Mouse (Mus musculus) lung, embryonic 15.5 days (tissue): ENCODE measurements around the gene Ptges. TPM values are rescaled to one million over a fixed set of nuclear protein-coding genes. Genes with fewer than 3 reads are reported as not detected.
A peak's percentile ranks its signal among the peaks of the same experiment; 100 is the strongest.
"Not testable (repeated sequence)": the region's sequence is repeated elsewhere in the genome, so short reads cannot be mapped to it uniquely, and the experiment has no call there.

Experiments used
- ATAC-seq: fragments of 200-750 bp; cut with Nextera tagmentation; 2 replicates; pipeline ENCODE4 v1.8.0; 2017; ENCODE audit warnings: moderate number of reproducible peaks, borderline replicate concordance; ENCODE audit not compliant: low FRiP score, low TSS enrichment; ENCODE audit errors: extremely low read depth
- H3K27ac ChIP-seq: fragments of 300-500 bp; sonication (generic); 2 replicates; pipeline ENCODE4 v1.5.1; 2015; ENCODE audit warnings: moderate library complexity, mild to moderate bottlenecking, inconsistent platforms
- H3K27me3 ChIP-seq: fragments of 300-500 bp; sonication (generic); 2 replicates; pipeline ENCODE4 v1.6.1; 2015; ENCODE audit warnings: inconsistent platforms
- H3K36me3 ChIP-seq: fragments of 300-500 bp; sonication (generic); 2 replicates; pipeline ENCODE4 v1.6.1; 2015; ENCODE audit warnings: inconsistent platforms
- H3K4me1 ChIP-seq: fragments of 300-500 bp; sonication (generic); 2 replicates; pipeline ENCODE4 v1.6.1; 2015; ENCODE audit warnings: inconsistent platforms
- H3K4me2 ChIP-seq: fragments of 300-500 bp; sonication (generic); 2 replicates; pipeline ENCODE4 v1.6.1; 2015; ENCODE audit warnings: inconsistent platforms, mild to moderate bottlenecking, moderate library complexity
- H3K4me3 ChIP-seq: fragments of 300-500 bp; sonication (generic); 2 replicates; pipeline ENCODE4 v1.5.1; 2015; ENCODE audit warnings: mild to moderate bottlenecking, inconsistent platforms
- H3K9ac ChIP-seq: fragments of 300-500 bp; sonication (generic); 2 replicates; pipeline ENCODE4 v1.6.1; 2015; ENCODE audit warnings: inconsistent platforms
- H3K9me3 ChIP-seq: fragments of 300-500 bp; sonication (generic); 2 replicates; pipeline ENCODE4 v1.6.1; 2016; ENCODE audit warnings: inconsistent platforms
- WGBS: fragments of 180-500 bp; shearing (Covaris S2); methylation state at CpG from one replicate; pipeline ENCODE4 v1.1.7; 2015; 5-methylcytosine and 5-hydroxymethylcytosine counted together
- polyA plus RNA-seq: library from polyadenylated mRNA; unstranded; fragments of >200 nt; fragmentation: Nextera tagmentation; extraction: Ambion mirVana; gene quantifications from 2 replicates; pipeline ENCODE4 v1.2.1, GENCODE M21; 2015

Gene Ptges
- polyA plus RNA-seq, 1 experiment from 2014 or later: 19.3 TPM

DNA sequence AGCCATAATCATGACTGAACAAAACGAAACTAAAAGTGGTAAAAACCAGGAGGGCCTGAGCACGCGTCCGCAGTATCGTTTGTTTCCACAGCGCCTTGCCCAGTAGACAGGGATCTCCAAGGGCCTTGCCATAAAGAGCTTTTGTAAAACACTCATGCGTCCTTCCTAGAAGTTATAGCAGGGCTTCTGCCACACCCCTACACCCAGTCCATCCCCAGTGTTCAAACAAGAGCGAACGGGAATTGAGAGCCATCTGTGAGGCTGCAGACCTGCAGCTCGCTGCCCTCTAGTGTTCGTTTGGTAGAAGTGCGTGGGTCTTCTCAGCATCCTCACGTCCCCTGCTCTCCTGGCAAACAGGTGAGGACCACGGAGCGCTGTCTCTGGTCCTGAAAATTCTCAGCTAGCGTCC is 12.9 kb upstream of the Ptges start:
- peak overlapping the region; percentile 41 for H3K4me3 ChIP-seq
- H3K27me3 ChIP-seq: no peaks in the 10 kb centered on the region
- H3K4me1 ChIP-seq: no peaks in the 10 kb centered on the region
- ATAC-seq: peak; percentile 67; the same call in 1 of the 2 replicates
- H3K9me3 ChIP-seq: no peaks in the 10 kb centered on the region
- H3K9ac ChIP-seq: 0 out of 2 replicates have a peak overlapping the region, but pooled peaks have one; percentile 39
- no peaks in the 10 kb centered on the region for H3K36me3 ChIP-seq
- H3K4me2 ChIP-seq: peak overlapping the region; percentile 55
- WGBS: 16% methylated on average over 16 of the region's 16 CpGs
- no peak overlapping the region for H3K27ac ChIP-seq

DNA sequence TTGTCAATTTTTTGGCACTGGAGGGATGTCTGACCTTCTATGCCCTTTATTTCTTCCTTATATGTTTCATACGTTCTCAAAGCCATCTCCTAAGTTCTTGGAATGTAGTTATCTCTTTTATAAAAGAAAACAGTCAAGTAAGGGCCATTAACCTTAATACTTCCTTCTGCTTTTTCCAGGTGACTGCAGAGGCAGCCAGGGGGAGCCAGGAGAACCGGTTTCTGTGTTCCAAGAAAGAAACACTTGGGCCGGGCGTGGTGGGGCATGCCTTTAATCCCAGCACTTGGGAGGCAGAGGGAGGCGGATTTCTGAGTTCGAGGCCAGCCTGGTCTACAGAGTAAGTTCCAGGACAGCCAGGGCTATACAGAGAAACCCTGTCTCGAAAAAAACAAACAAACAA is 12.5 kb upstream of the Ptges start:
- Histone ChIP-seq H3K4me3 (peak overlapping the region; percentile 41; the same call in 1 of the 2 replicates), H3K4me2 (peak overlapping the region; percentile 55)
- ATAC-seq, H3K9ac ChIP-seq, H3K4me1 ChIP-seq, H3K9me3 ChIP-seq, H3K27ac ChIP-seq, H3K27me3 ChIP-seq, H3K36me3 ChIP-seq: not testable (repeated sequence)
- WGBS: 38% methylated on average over 7 of the region's 7 CpGs

DNA sequence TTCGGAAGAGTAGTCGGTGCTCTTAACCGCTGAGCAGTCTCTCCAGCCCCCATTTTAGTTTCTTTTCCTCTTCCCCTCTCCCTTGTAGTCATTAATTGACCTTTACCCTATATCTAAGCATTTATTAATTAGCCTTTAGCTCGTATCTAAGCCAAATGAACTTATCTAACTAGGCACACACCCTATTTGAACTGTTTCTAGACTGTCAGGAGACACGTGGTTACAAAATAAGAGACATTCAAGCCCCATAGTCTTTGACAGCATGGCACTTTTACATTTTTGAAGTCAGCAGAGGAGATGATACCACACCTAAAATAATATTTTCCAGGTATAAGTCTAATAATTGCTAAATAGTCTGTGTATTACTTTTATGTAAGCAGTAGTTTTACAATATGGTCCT is 11.9 kb upstream of the Ptges start:
- Histone ChIP-seq H3K4me2 (no peak overlapping the region), H3K4me3 (no peak overlapping the region), H3K36me3 (no peaks in the 10 kb centered on the region), H3K9ac (no peak overlapping the region), H3K27me3 (no peaks in the 10 kb centered on the region), H3K4me1 (no peaks in the 10 kb centered on the region), H3K27ac (no peak overlapping the region), H3K9me3 (no peaks in the 10 kb centered on the region)
- WGBS: 83% methylated on average over 5 of the region's 5 CpGs
- no peak for ATAC-seq

DNA sequence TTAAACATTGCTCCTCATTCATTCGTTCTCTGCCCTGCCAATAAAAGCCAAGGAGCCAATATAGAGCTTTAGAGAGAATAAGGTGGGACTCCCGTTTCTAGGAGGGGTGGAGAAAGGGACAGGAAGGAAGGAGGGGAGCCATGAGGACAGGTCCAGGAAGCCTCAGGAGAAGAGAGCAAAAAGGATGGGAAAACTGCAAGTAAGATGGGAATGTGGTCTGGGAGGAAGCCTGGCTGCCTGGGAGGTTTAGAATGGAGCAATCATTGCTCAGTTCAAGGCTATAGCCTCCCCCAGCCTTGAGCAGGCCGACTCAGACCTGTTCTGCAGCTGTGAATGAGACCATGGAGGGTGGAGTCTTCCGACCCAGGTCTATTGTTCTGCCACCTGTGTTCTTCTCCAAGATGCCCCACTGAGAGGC is 8.9 kb upstream of the Ptges start:
- no peak for ATAC-seq
- H3K9me3 ChIP-seq: no peaks in the 10 kb centered on the region
- no peaks in the 10 kb centered on the region for H3K27me3 ChIP-seq
- H3K27ac ChIP-seq: no peak overlapping the region
- H3K4me1 ChIP-seq: no peaks in the 10 kb centered on the region
- no peak overlapping the region for H3K9ac ChIP-seq
- WGBS: 36% methylated on average over 4 of the region's 4 CpGs
- H3K36me3 ChIP-seq: no peaks in the 10 kb centered on the region
- no peak overlapping the region for H3K4me3 ChIP-seq
- no peak overlapping the region for H3K4me2 ChIP-seq

DNA sequence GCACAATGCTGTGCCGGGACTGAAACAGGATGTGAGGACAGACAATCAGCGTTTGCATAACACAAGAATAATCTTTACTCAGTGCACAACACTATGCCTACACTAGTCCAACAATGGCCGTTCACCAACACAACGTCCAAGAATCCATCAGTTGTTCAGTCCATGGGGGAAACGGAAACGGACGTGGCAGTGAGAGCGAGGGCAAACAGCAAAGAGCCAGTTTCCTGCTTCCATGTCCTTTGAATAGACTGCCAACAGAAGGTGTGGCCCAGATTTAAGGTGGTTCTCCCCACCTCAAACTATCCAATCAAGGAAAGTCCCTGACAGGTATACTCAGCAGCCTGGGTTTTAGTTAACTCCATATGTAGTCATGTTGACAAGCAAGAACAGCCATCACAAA is 8.1 kb upstream of the Ptges start:
- Histone ChIP-seq H3K27ac (no peak overlapping the region), H3K27me3 (no peaks in the 10 kb centered on the region), H3K9ac (no peak overlapping the region), H3K36me3 (no peaks in the 10 kb centered on the region), H3K4me1 (no peaks in the 10 kb centered on the region), H3K4me2 (no peak overlapping the region), H3K4me3 (no peak overlapping the region), H3K9me3 (no peaks in the 10 kb centered on the region)
- WGBS: 50% methylated on average over 8 of the region's 8 CpGs
- no peak for ATAC-seq

DNA sequence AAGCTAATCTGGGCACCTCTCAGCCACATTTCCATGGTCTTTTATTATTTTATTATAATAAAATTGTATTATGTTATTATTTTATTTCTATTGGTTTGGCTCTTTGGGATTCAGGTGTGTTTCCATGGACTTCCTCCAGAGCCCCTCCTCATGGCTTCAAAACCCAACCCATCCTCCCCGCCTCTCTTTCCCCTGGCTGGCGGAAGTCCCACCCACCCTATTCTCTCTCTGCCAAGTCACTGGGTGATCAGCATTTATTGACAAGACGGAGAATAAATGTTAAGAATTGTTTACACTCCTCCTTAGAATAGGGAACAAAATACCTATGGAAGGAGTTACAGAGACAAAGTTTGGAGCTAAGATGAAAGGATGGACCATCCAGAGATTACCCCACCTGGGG is 7.1 kb upstream of the Ptges start:
- Histone ChIP-seq H3K27me3 (no peaks in the 10 kb centered on the region), H3K4me2 (no peak overlapping the region), H3K27ac (no peak overlapping the region), H3K4me3 (no peak overlapping the region), H3K9ac (no peak overlapping the region), H3K9me3 (no peaks in the 10 kb centered on the region), H3K4me1 (no peaks in the 10 kb centered on the region), H3K36me3 (no peaks in the 10 kb centered on the region)
- 77% methylated on average over 3 of the region's 3 CpGs for WGBS
- ATAC-seq: no peak

DNA sequence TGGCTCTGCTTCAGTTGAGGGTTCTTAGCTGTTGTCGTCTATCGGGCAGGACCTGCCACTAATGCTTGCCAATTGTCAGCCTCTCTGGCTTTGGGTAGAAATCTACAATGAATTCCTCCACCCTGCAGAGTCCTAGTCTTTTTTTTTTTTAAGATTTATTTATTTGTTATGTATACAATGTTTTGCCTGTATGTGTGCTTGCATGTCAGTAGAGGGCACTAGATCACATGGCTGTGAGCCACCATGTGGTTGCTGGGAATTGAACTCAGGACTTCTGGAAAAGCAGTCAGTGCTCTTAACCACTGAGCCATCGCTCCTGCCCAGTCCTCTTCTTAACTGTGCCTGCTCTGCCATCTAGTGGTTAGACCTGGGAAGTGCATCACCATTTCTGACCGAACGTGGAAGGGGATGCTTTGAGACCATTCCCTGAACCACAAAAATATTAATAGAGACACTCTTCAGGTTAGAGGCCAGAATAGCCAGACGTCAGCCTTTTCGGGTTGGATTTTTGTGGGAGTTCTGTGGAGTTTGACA is 4.3 kb upstream of the Ptges start:
- 15% methylated on average over 7 of the region's 7 CpGs for WGBS
- H3K9ac ChIP-seq: no peak overlapping the region
- no peaks in the 10 kb centered on the region for H3K36me3 ChIP-seq
- no peaks in the 10 kb centered on the region for H3K27me3 ChIP-seq
- no peak for ATAC-seq
- H3K9me3 ChIP-seq: no peaks in the 10 kb centered on the region
- H3K4me2 ChIP-seq: no peak overlapping the region
- H3K4me3 ChIP-seq: no peak overlapping the region
- H3K4me1 ChIP-seq: peaks cover 10% of the 10 kb centered on the region
- no peak overlapping the region for H3K27ac ChIP-seq

DNA sequence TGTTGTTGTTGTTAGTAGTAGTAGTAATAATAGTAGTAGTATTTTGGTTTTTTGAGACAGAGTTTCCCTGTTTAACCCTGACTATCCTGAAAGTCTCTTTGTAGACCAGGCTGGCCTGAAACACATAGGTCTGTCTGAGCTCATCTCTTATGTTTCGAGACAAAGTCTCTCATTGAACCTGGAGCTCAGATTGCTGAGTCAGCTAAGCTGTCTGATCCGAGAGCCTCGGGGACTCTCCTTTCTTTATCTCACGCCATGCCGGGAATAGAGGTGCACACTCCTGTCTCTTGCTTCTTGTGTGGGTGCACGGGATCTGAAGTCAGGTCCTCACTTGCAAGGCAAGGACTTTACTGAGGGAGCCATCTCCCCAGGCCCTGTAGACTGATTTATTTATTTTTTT is 3.4 kb upstream of the Ptges start:
- no peak overlapping the region for H3K4me2 ChIP-seq
- H3K9me3 ChIP-seq: no peaks in the 10 kb centered on the region
- 56% methylated on average over 6 of the region's 6 CpGs for WGBS
- H3K36me3 ChIP-seq: no peaks in the 10 kb centered on the region
- no peak overlapping the region for H3K4me3 ChIP-seq
- H3K27me3 ChIP-seq: no peaks in the 10 kb centered on the region
- no peak overlapping the region for H3K27ac ChIP-seq
- no peak overlapping the region for H3K9ac ChIP-seq
- ATAC-seq: no peak
- peaks cover 18% of the 10 kb centered on the region for H3K4me1 ChIP-seq

DNA sequence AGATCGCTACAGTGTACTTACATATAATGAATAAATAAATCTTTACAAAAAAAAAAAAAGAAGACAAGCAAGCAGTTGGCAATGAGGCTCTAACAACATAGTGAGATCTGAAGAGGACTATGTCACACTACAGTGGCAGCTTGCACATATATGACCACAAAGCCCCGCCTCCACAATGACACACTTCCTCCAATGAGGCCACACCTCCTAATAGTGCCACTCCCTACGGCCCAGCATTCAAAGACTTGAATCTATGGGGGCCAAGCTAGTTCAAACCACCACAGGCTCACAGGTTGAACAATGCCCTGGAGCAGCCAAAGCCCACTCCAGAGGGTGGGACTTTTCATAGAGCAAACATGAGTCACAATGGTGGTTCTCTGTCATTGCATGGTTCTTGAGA is 2.3 kb upstream of the Ptges start:
- 81% methylated on average over 3 of the region's 3 CpGs for WGBS
- no peak for ATAC-seq

DNA sequence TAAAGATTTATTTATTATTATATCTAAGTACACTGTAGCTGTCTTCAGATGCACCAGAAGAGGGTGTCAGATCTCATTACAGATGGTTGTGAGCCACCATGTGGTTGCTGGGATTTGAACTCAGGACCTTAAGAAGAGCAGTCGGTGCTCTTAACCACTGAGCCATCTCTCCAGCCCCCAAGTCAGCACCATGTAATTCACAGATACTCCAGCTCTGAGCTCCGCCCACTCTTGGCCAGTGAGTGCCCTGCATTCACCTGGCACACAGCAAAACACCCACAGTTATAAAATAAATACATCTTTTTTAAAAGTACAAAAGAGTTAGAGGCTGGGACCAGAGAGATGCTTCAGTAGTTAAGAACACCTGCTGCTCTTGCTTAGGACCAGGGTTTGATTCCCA is 1.2 kb upstream of the Ptges start:
- H3K4me1 ChIP-seq: peaks cover 39% of the 10 kb centered on the region
- H3K9me3 ChIP-seq, H3K9ac ChIP-seq, H3K27ac ChIP-seq, H3K36me3 ChIP-seq, H3K4me3 ChIP-seq, ATAC-seq, H3K4me2 ChIP-seq, H3K27me3 ChIP-seq: not testable (repeated sequence)
- WGBS: 74% methylated on average over 2 of the region's 2 CpGs

More for the DNA sequence above, 2.3 kb upstream of the Ptges start:
- Histone ChIP-seq H3K4me1 (peaks cover 29% of the 10 kb centered on the region), H3K27me3 (no peaks in the 10 kb centered on the region), H3K4me2 (no peak overlapping the region), H3K9me3 (no peaks in the 10 kb centered on the region), H3K27ac (no peak overlapping the region; the same call in 1 of the 2 replicates), H3K9ac (no peak overlapping the region), H3K4me3 (no peak overlapping the region), H3K36me3 (no peaks in the 10 kb centered on the region)

DNA sequence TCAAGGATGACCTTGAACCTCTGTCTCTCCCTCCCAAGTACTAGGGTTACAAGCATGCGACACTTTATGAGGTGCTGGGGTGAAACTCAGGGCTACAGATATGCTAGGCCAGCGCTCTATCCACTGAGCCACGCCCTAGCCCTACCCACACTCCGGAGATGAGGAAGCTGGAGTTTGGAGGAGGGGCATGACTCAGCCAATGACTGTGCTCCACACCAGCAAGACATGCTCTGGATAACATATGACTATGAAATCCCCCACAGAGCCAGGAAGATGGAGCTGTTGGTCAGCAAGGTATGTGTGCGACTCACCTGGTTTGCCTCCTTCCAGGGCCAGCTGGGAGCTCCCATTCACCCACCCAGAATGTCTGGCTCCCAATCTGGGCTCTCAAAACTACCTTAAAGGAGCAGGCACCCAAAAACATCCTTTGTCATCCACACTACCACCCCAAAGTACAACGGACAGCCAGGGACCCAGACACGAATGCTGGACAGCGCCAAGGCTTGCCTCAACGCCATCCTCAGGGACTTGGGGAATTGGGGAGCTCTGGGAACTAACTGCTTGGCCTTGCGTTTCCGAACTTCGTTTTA is 675 bp downstream of the Ptges start:
- H3K27ac ChIP-seq: peak overlapping the region; percentile 43; the same call in 1 of the 2 replicates
- H3K9me3 ChIP-seq: no peaks in the 10 kb centered on the region
- WGBS: 31% methylated on average over 12 of the region's 12 CpGs
- ATAC-seq: no peak; the same call in 1 of the 2 replicates
- peak overlapping the region; percentile 32 for H3K4me3 ChIP-seq
- no peak overlapping the region for H3K9ac ChIP-seq
- H3K27me3 ChIP-seq: no peaks in the 10 kb centered on the region
- H3K36me3 ChIP-seq: no peaks in the 10 kb centered on the region
- peak overlapping the region; percentile 68 for H3K4me2 ChIP-seq
- peaks cover 42% of the 10 kb centered on the region for H3K4me1 ChIP-seq

DNA sequence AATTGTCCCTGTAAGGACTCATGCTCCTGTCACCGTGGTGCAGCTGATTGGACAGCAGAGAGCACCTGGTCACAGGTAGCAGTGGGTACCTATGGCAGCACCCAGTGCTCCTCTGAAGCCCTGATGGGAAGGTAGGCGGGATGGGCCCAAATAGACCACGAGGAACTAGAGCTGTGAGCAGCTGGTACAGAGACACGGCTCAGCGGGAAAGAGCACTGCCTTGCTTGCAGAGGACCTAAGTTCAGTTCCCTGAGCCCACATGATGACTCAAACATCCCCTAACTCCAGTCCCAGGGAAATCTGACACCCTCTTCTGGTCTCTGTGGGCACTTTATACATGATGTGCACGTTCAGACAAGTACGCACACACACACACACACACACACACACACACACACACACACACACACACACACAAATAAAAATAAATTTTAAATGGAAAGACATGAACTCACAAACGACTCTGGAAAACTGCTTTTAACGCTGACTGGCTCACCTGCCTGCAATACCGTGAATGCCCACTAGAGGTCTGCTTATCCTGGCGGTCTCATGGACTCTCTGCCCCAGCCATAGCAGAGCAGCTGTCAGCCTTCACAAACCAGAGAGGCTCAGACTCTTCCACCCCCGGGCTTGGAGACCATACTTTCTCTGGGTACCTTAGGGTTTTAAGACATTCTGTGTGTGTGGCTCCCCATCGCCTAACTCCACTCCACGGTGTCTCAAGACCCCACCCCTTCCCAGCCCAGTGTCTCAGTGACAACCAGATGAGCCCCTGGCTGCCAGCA is 1.6 kb downstream of the Ptges start:
- 19% methylated on average over 14 of the region's 14 CpGs for WGBS
- no peaks in the 10 kb centered on the region for H3K9me3 ChIP-seq
- ATAC-seq: peak; percentile 30; the same call in 1 of the 2 replicates
- peak overlapping the region; percentile 94 for H3K27ac ChIP-seq
- no peaks in the 10 kb centered on the region for H3K36me3 ChIP-seq
- H3K4me2 ChIP-seq: no peak overlapping the region; the same call in 1 of the 2 replicates
- no peaks in the 10 kb centered on the region for H3K27me3 ChIP-seq
- no peak overlapping the region for H3K4me3 ChIP-seq
- no peak overlapping the region for H3K9ac ChIP-seq
- peaks cover 42% of the 10 kb centered on the region for H3K4me1 ChIP-seq
